Mouse (Mus musculus): ENCODE measurements at regions not wholly inside any gene's neighbourhood (a gene's known extent, or its start where the extent isn't known, plus 50 kb on each side); places are given as distances from the start of the nearest gene placed in this dataset.

- no peak for DNase-seq
These were observed 100.8 kb downstream of the Tm2d1 start for GRCm38 (mm10) chr4:98282275-98282674.

GRCm38 (mm10) chr4:98258336-98258735, 124.8 kb downstream of the Tm2d1 start:
- no peak for DNase-seq

- DNase-seq = peak; percentile 12 to 21
These were observed 125.4 kb downstream of the Tm2d1 start for GRCm38 (mm10) chr4:98257711-98258110.

- peak; percentile 79 to 83 for DNase-seq
These were observed 128.0 kb downstream of the Tm2d1 start for GRCm38 (mm10) chr4:98254856-98255853.

DNA sequence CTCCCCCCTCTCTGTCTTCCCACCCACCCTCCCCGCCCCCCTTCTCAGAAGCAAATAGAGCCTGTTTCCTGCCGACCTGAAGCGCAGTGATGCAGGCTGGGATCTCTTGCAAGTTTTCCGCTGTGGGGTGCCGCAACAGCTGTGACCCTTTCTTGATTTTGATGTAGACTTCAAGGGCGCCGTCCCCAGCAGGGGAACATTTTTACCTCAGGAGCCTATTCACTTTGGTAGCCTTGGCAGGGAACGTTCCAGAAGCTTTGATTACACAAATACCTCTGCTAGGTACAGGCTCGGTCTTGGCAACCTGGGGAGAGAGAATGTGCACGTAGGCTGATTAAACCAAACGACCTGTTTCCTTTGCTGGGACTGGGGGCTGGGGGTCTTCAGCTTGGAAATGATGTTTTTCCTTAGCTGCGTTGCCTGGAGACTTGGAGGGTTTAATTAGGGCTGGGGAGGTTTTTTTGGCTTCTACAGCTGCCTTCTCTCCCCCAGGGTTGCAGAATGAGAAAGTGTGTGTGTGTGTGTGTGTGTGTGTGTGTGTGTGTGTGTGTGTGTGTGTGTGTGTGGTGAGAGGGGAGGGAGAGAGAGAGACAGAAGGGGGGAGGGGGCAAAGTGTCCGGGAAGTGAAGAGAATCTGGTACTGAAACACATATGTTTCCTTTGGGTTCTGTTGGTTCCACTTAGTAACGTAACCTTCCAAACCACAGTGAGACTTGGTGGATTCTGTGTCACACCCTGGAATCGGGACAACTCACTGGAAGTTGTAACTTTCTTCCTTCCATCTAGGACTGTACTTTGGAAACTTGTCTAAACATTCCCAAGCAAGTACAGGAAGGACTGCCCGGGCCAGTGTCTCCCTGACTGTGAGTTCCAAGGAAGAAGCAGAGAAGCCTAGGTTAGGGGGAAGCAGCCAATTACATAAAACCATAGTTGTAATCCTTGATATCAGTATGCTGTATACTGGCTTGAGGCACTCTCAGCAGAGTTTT, 138.9 kb downstream of the Tm2d1 start:
- DNase-seq = peak; percentile 66 to 71

GRCm38 (mm10) chr4:98243502-98243901, 139.6 kb downstream of the Tm2d1 start:
- DNase-seq = peak; percentile 86 to 90

GRCm38 (mm10) chr4:98241921-98242320, 141.2 kb downstream of the Tm2d1 start:
- DNase-seq = no peak

DNA sequence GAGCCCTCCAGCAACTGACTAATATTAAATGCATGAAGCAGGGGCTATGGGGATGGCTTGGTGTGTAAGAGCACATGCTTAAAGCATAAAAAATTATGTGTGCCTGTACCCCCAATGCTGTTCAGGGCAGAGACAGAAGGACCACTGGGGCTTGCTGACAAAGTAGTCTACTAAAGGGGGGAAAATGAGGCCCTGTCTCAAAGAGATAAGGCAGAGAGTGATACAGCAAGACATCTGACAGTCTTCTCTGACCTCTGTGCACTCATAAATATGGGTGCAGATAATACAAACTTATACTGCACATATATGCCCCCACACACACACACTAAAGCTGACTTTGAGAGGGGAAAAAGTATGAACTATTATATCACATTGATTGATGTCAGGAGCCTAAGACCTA, 142.8 kb downstream of the Tm2d1 start:
- no peak for DNase-seq

GRCm38 (mm10) chr4:98238075-98238474, 145.0 kb downstream of the Tm2d1 start:
- no peak for DNase-seq

DNA sequence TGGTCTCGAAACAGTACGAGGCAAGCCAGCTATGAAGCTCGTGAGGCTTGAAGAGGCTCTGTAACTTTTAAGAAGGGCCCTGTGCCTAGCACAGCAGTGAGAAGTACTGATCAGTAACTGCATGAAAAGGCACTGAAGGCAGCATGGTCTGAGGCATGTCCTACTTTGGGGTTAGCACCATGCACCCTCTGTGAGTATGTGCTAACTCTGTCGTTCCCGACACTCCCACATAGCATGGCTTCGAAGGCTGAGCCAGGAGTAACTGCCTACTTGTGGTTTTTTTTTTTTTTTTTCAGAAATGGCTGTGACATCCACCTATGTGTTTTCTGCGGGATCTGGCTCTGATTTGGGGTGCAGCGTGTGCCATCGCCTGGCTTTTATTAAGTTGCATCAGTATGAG, 145.6 kb downstream of the Tm2d1 start:
- DNase-seq = no peak

DNA sequence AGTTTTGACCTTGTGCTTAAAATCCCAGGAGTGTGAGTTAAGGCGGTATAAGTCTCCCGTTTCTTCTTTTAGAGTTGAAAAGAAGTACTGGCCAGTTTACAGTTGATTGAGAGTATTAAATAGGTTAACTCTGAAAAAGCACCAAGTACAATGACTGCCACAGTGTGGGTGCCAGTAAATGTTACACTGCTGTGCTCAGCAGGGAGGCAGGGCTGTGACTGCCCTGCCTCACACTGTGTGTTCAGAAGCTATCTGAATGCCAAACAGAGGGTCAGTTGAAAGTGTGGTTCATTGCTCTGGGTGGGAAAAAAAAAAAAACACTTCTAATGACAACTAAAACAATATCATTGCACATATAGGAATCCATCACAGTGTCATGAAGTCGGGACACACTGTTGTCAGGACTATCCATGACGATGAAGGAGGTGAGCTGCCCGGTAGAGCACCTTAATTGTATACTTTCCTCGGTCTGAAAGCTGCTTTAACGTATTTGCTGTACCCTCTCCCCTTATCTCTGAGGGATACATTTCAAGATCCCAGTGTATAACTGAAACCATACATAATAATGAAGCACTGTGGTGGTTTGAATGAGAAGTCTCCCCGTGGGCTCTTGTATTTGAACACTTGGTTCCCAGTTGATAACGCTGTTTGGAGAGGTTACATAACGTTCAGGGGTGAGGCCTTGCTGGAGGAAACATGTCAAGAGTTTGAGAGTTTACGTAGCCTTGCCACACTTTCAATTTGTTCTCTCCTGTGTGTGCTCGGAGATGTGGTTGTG, 146.9 kb downstream of the Tm2d1 start:
- DNase-seq = no peak

DNA sequence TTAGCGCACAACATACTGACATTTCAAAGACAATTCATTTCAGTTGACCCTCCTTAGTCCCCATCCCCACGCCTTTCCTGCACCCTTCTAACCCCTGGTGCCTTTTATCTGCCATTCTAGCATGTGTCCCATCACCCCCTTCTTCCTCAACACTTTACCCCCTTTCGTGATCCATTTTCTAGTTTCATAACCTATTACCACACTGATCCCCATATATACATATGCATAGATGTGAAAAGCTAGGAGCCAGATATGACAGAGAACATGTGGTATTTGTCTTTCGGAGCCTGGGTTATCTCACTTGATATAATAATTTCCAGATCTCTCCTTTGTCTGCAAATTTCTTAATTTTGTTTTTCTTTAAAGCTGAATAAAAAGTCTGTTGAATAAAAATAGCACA, 154.9 kb downstream of the Tm2d1 start:
- DNase-seq = no peak

DNA sequence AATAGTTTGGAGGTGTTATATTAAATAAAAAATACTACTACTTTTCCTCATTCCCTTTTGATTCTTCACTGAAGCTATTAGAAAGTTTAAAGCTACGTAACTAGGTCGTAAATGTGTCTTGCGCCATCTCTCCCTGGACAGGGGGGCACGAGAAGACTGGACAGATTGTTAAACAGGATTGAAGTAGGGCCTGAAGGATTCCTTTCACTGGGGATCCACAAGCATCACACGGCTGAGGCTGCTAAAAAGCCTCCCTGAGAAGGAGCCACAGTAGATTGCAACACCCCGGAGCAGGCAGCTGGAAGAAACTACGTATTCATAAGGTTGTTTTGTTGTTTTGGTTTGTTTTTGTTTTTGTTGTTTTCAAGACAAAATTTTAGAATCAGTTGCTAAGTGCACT, 158.7 kb downstream of the Tm2d1 start:
- no peak for DNase-seq

DNA sequence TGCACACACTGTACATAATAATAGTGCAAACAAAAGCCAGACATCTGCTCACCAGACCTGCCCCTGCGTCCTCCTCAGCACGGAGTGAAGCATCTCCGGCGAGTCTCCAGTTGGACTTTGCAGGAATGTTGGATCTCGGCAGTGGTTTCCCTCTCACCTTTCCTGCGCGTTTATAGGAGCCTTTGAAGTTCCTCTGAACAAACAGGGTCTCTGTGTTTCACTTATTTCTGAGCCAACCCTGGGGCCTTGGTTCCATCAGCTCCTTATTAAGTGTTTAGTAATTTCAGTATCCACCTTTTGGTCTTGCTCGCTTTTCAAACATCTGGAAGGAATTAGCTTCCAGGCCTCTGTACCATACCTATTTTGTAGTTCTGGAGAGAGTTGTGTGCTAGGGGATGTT, 159.7 kb downstream of the Tm2d1 start:
- no peak for DNase-seq

DNA sequence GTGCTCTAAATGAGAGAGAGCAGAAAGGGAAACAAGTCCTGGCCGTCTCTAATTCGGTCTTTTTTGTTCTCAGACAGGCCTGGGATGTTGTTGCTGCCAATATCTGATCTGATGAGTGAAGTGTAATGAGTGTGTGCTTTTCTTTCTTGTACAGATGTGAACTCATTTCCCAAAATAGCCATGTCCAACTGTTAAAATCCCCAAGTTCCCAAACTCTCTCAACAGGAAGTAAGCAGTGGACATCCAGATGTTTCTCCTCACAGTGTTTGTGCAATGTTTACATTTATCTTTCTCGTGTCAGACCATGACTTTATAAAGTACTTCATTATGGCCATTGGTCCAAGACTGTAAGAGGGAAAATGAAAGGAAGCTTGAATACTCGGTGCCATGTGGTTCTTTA, 161.5 kb downstream of the Tm2d1 start:
- no peak for DNase-seq

GRCm38 (mm10) chr4:98215218-98215617, 167.9 kb downstream of the Tm2d1 start:
- DNase-seq = peak; percentile 47 to 60

GRCm38 (mm10) chr4:98207446-98207845, 175.7 kb downstream of the Tm2d1 start:
- no peak for DNase-seq

- no peak for DNase-seq
These were observed 176.7 kb downstream of the Tm2d1 start for GRCm38 (mm10) chr4:98206245-98206970.

- no peak for DNase-seq
These were observed 180.0 kb downstream of the Tm2d1 start for GRCm38 (mm10) chr4:98203129-98203528.

DNA sequence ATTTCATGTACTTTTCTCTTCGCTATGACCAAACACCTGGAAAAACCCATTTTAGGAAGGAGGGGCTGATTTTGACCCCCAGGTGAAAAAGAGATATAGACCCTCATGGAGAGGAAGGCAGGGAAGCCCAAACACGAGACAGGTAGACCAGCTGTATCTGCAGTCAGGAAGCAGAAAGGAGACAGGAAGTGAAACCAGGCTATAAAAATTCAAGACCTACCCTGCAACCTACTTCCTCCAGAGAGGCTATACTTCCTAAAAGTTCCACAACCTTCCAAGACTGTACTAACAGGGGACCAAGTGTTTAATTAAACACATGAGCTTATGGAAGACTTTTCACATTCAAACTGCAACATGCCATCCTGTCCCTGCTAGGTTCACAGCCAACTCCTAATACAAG, 180.9 kb downstream of the Tm2d1 start:
- DNase-seq = no peak

DNA sequence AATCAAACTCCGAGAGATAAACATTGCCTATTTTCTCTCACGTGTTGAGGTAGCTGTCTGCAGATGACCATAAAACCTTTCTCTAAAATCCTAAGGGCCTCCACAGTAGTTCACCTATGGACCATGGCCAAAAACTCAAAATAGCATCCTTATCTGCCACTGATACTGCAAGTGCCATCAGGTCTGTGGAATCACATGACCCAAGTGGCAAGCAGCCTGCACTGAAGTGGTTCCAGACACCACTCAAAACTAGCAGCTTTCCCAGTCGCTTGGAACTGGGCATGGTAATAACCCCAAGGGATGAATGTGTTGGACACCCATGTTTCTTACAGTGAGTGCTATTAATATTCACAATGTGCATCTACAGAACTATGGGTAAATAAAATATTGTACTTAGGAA, 182.0 kb downstream of the Tm2d1 start:
- peak; percentile 79 to 83 for DNase-seq

- DNase-seq = no peak
These were observed 182.4 kb downstream of the Tm2d1 start for GRCm38 (mm10) chr4:98200701-98201100.

Measured in cerebellum, postnatal 10 days (tissue).